Mouse (Mus musculus): ENCODE measurements around the gene Smad6. TPM values are rescaled to one million over a fixed set of nuclear protein-coding genes. Genes with fewer than 3 reads are reported as not detected.

Gene Smad6
- polyA plus RNA-seq, 2 experiments: 1.8 to 3.9 TPM

DNA sequence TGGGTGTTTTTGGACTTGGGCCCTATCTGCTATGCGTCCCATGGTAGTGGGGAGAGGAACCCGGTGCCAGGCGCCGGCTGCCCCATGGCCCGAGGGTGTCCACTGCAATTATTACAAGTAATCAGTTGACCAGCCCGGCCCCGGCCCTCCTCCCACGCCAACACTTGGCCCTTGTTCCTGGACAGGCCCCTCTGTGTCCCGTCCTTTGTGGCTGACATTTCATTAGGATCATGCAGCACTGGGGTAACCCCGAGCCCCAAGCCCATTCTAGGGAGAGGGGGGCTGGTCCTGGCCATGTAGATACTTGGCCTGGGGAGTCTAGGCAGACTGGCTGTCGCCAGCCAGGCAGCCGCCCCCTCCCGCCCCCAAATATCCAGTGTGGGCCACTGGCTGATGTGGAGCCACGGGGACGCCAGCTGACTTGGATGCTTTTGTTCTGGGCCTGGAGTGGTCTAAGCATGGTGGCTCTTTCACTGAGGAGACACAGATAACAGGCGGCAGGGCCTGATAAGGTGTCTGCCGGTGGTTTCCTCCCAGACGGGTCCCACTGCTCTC lies 102.8 kb downstream of the Smad6 start:
- no peaks in the 10 kb centered on the region for H3K36me3 ChIP-seq (replicated peaks; ENCODE audit: control insufficient read depth, insufficient read depth, low read depth)
- no peak overlapping the region for H3K27ac ChIP-seq
- no peak overlapping the region for H3K4me3 ChIP-seq (ENCODE audit: insufficient read depth in 1 of 2, low read depth in 2 of 2, low read length in 2 of 2)
- H3K27me3 ChIP-seq (ENCODE audit: control insufficient read depth, insufficient read depth, low read length): no peaks in the 10 kb centered on the region
- H3K9me3 ChIP-seq (ENCODE audit: control insufficient read depth, low read length): no peaks in the 10 kb centered on the region
- H3K4me1 ChIP-seq (replicated peaks; ENCODE audit: control insufficient read depth in 2 of 2, insufficient read depth in 2 of 2, low read length in 1 of 2): peaks cover 10% of the 10 kb centered on the region in 2 experiments; a peak in 2 of 4 replicates
- H3K4me2 ChIP-seq (ENCODE audit: low read depth): no peak overlapping the region
- 40% methylated on average over 18 of the region's 18 CpGs for WGBS (ENCODE audit: insufficient replicate concordance)
- TF ChIP-seq CTCF (IDR thresholded peaks at IDR 0.05; ENCODE audit: low read depth): no peak
- TF ChIP-seq EP300 (IDR thresholded peaks at IDR 0.05; ENCODE audit: low read depth): no peak
- peak in 1 of 3 experiments; percentile 13 for DNase-seq (ENCODE audit: low read depth in 3 of 3, low spot score in 3 of 3)
- H3K9ac ChIP-seq (replicated peaks): no peak overlapping the region
- ATAC-seq (ENCODE audit: insufficient read depth): peak; percentile 65

DNA sequence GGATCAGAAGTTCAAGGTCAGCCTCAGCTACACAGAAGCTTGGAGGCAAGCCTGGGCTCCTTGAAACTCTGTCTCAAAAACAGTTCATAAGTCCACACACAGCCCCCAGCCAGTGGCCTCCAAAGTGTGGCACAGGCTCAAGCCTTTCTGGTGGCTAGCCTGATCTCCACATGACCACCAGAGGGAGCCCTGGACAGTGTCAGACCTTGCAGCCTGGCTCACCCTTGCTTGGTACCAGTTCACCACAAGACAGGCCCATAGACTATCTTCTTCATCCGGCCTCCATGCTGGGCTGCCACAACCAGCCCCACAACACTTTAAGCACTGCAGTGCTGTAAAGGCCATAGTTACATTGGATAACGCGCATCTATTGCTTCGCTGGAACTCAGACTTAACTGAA lies 103.6 kb downstream of the Smad6 start:
- Histone ChIP-seq H3K4me3 (ENCODE audit: insufficient read depth in 1 of 2, low read depth in 2 of 2, low read length in 2 of 2) (no peak overlapping the region), H3K36me3 (replicated peaks; ENCODE audit: control insufficient read depth, insufficient read depth, low read depth) (no peaks in the 10 kb centered on the region), H3K27ac (no peak overlapping the region), H3K4me2 (ENCODE audit: low read depth) (no peak overlapping the region), H3K4me1 (replicated peaks; ENCODE audit: control insufficient read depth in 2 of 2, insufficient read depth in 2 of 2, low read length in 1 of 2) (peaks cover 10% of the 10 kb centered on the region in 2 experiments; a peak in 2 of 4 replicates), H3K9me3 (ENCODE audit: control insufficient read depth, low read length) (no peaks in the 10 kb centered on the region), H3K27me3 (ENCODE audit: control insufficient read depth, insufficient read depth, low read length) (no peaks in the 10 kb centered on the region), H3K9ac (replicated peaks) (no peak overlapping the region)
- ATAC-seq (ENCODE audit: insufficient read depth) (peak; percentile 53), DNase-seq (ENCODE audit: low read depth in 3 of 3, low spot score in 3 of 3) (peak; percentile 44 to 56 (median 48))
- 59% methylated on average over 4 of the region's 4 CpGs for WGBS (ENCODE audit: insufficient replicate concordance)
- no peak for TF ChIP-seq EP300 (IDR thresholded peaks at IDR 0.05; ENCODE audit: low read depth)
- peak; percentile 94 for TF ChIP-seq CTCF (IDR thresholded peaks at IDR 0.05; ENCODE audit: low read depth)

DNA sequence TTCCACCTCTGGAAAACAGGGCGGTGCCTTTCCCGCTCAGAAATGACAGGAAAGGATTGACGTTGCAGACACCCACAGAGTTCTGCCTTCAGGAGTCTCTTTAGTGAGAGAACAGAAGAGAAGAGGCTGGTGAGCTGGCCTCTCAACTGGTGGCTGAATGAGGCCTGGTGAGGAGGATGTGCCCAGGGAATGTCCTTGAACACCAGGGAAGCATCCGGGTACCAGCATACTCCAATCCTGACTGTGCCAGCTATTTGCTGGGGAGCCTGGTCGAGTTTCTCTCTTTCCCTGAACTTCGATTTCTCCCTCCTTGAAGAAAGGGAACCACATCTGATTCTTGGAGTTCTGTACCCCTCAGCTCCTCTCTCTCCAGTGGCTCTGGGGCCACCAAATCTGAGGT lies 105.4 kb downstream of the Smad6 start:
- no peaks in the 10 kb centered on the region for H3K9me3 ChIP-seq (ENCODE audit: control insufficient read depth, low read length)
- no peak overlapping the region for H3K4me3 ChIP-seq (ENCODE audit: insufficient read depth in 1 of 2, low read depth in 2 of 2, low read length in 2 of 2)
- TF ChIP-seq CTCF (IDR thresholded peaks at IDR 0.05; ENCODE audit: low read depth) (no peak), EP300 (IDR thresholded peaks at IDR 0.05; ENCODE audit: low read depth) (no peak)
- no peak overlapping the region for H3K4me2 ChIP-seq (ENCODE audit: low read depth)
- H3K27me3 ChIP-seq (ENCODE audit: control insufficient read depth, insufficient read depth, low read length): no peaks in the 10 kb centered on the region
- H3K4me1 ChIP-seq (replicated peaks; ENCODE audit: control insufficient read depth in 2 of 2, insufficient read depth in 2 of 2, low read length in 1 of 2): peaks cover 10% of the 10 kb centered on the region in 2 experiments; a peak in 2 of 4 replicates
- no peaks in the 10 kb centered on the region for H3K36me3 ChIP-seq (replicated peaks; ENCODE audit: control insufficient read depth, insufficient read depth, low read depth)
- ATAC-seq (ENCODE audit: insufficient read depth): no peak
- H3K9ac ChIP-seq (replicated peaks): no peak overlapping the region
- no peak for DNase-seq (ENCODE audit: low read depth in 3 of 3, low spot score in 3 of 3)
- WGBS (ENCODE audit: insufficient replicate concordance): 38% methylated on average over 6 of the region's 6 CpGs
- H3K27ac ChIP-seq: no peak overlapping the region

DNA sequence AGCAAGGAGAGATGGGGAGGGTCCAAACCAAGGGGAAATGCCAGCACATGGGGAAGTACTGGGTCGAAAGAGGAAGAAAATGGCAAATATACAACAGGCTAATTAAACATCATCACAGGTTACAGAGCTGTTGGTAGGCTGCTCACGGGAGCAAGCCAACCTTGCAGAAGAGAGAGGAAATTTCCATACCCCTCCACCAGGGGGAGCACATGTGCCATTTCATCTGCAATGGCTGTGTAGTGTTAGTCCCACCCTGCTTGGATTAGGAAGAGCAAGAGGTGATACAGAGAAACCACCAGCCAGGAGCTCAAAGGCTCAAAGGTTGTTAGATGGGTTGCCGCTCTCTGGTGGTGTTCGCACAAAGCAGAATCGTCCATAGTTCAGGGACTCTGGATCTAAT lies 105.9 kb downstream of the Smad6 start:
- 0 out of 2 replicates have a peak, but pooled peaks have one; percentile 7 for ATAC-seq (ENCODE audit: insufficient read depth)

DNA sequence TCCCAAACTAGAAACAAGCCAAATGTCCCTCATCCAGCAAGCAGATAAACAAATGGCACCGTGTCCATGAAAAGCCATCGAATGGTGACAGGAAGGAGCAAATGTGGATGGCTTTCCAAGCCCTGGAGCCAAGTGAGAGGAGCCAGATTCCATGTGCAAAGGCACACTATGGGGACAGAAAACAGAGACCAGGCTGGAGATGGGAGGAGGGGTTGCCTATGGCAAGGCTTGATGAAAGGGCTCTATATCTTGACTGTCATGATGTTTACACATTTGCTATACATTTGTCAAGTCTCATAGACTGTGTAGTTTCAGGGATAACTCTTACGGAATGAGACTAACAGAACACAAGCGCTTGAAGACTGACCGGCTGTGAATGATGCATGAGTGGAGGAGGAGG lies 106.9 kb downstream of the Smad6 start:
- no peaks in the 10 kb centered on the region for H3K27me3 ChIP-seq (ENCODE audit: control insufficient read depth, insufficient read depth, low read length)
- H3K4me3 ChIP-seq (ENCODE audit: insufficient read depth in 1 of 2, low read depth in 2 of 2, low read length in 2 of 2): no peak overlapping the region
- H3K4me2 ChIP-seq (ENCODE audit: low read depth): no peak overlapping the region
- H3K9ac ChIP-seq (replicated peaks): no peak overlapping the region
- no peaks in the 10 kb centered on the region for H3K9me3 ChIP-seq (ENCODE audit: control insufficient read depth, low read length)
- H3K36me3 ChIP-seq (replicated peaks; ENCODE audit: control insufficient read depth, insufficient read depth, low read depth): no peaks in the 10 kb centered on the region
- H3K27ac ChIP-seq: no peak overlapping the region
- H3K4me1 ChIP-seq (replicated peaks; ENCODE audit: control insufficient read depth in 2 of 2, insufficient read depth in 2 of 2, low read length in 1 of 2): peaks cover 9 to 10% of the 10 kb centered on the region in 2 experiments; a peak in 2 of 4 replicates
- DNase-seq (ENCODE audit: low read depth in 3 of 3, low spot score in 3 of 3) (no peak), ATAC-seq (ENCODE audit: insufficient read depth) (no peak)
- WGBS (ENCODE audit: insufficient replicate concordance): 62% methylated on average over 5 of the region's 5 CpGs
- TF ChIP-seq CTCF (IDR thresholded peaks at IDR 0.05; ENCODE audit: low read depth): no peak
- no peak for TF ChIP-seq EP300 (IDR thresholded peaks at IDR 0.05; ENCODE audit: low read depth)

More for the DNA sequence above, 105.9 kb downstream of the Smad6 start:
- Histone ChIP-seq H3K27ac (no peak overlapping the region), H3K4me2 (ENCODE audit: low read depth) (no peak overlapping the region), H3K4me1 (replicated peaks; ENCODE audit: control insufficient read depth in 2 of 2, insufficient read depth in 2 of 2, low read length in 1 of 2) (peaks cover 10% of the 10 kb centered on the region in 2 experiments; a peak in 2 of 4 replicates), H3K4me3 (ENCODE audit: insufficient read depth in 1 of 2, low read depth in 2 of 2, low read length in 2 of 2) (no peak overlapping the region), H3K9me3 (ENCODE audit: control insufficient read depth, low read length) (no peaks in the 10 kb centered on the region), H3K36me3 (replicated peaks; ENCODE audit: control insufficient read depth, insufficient read depth, low read depth) (no peaks in the 10 kb centered on the region), H3K27me3 (ENCODE audit: control insufficient read depth, insufficient read depth, low read length) (no peaks in the 10 kb centered on the region), H3K9ac (replicated peaks) (no peak overlapping the region)
- peak; percentile 90 for TF ChIP-seq CTCF (IDR thresholded peaks at IDR 0.05; ENCODE audit: low read depth)
- TF ChIP-seq EP300 (IDR thresholded peaks at IDR 0.05; ENCODE audit: low read depth): no peak
- peak; percentile 26 to 44 (median 34) for DNase-seq (ENCODE audit: low read depth in 3 of 3, low spot score in 3 of 3)
- 35% methylated on average over 5 of the region's 5 CpGs for WGBS (ENCODE audit: insufficient replicate concordance)
